Mouse (Mus musculus): ENCODE measurements around the gene Ablim2.

The Ablim2 gene

DNA sequence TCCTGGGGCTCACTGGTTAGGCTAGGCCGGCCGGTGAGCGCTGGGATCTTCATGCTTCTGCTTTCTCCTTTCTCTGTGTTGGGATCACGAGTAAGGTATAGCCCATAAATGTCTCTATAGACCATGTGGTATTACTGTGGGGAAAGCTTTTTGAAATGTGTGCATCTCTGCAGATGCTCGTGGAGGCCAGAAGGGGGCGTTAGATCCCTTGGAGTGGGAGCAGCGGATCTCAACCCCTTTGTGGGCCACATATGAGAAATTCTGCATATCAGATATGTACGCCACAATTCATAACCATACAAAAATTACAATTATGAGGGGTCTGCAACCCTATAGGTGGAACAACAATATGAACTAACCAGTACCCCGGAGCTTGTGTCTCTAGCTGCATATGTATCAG lies 131.3 kb downstream of the Ablim2 start:
- peak; percentile 54 for DNase-seq (ENCODE audit: low spot score)

DNA sequence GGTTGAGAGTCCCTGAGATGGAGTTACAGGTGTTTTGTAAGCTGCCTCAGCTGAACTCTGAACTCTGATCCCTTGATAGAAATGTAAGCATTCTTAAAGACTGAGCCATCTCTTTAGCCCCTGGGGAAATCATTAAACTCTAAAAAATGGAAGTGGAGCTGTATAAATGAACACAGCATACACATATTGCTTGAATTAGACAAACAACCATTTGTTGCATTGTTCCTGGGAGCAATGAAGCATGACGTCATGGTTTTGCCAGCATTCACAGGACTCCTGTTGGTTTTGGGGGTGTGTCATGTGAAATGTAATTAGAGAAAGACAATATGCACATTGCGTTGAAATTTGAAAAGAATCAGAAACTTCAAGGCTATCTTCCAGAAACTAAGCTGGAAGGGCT lies 132.0 kb downstream of the Ablim2 start:
- DNase-seq (ENCODE audit: low spot score): no peak

DNA sequence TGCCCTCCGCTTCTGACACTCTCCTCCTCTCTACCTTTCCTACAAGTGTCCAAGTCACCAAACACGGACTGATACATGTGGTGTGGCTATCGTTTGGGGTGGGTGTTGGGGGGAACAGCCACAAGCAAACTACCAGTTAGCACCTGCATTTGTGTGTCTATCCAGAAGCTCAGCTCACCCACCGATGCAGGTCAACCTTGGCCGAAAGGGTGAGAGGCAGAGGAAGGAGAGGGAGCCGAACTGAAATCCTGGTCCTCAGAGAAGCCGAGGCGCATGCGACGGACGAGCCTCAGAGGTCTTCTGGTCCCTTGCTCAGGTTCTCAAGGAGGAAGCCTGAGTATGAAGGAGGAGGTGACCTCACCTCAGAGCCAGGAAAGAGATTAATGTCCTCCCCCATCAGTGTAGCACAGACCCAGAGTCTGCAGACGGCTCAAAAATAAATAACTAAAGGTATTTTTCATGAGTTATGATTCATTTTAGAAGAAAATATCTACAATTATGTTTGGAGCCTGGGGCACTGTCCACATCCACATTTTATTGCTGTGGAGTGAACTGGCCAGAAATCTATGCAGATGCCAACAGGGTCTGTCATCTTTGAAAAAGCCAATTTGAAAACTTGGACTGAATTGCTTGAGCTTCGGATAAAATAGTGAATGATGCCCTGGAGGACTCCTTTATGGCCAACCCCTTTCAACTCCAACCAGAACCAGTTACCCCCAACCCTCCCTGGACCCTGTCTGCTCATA lies 133.5 kb downstream of the Ablim2 start:
- no peak for DNase-seq (ENCODE audit: low spot score)

DNA sequence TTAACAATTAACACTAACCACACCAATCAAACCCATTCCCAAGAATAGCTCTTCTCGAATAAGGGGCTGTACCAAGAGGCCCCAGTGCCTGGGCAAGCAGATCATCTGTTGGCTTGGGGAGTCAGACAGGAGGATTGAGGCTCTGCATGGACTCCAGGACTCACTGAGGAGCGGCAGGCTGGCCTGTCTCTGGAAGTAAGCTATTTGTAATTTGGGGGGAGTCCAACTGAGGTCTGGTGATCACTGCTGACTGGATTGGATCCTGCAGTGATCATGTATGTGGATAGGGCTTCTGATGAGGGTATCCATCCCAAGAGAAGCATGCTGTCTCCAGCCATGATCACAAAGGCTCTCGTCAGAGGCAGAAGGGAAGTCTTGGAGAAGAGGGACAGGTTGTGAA lies 134.7 kb downstream of the Ablim2 start:
- DNase-seq (ENCODE audit: low spot score): no peak

DNA sequence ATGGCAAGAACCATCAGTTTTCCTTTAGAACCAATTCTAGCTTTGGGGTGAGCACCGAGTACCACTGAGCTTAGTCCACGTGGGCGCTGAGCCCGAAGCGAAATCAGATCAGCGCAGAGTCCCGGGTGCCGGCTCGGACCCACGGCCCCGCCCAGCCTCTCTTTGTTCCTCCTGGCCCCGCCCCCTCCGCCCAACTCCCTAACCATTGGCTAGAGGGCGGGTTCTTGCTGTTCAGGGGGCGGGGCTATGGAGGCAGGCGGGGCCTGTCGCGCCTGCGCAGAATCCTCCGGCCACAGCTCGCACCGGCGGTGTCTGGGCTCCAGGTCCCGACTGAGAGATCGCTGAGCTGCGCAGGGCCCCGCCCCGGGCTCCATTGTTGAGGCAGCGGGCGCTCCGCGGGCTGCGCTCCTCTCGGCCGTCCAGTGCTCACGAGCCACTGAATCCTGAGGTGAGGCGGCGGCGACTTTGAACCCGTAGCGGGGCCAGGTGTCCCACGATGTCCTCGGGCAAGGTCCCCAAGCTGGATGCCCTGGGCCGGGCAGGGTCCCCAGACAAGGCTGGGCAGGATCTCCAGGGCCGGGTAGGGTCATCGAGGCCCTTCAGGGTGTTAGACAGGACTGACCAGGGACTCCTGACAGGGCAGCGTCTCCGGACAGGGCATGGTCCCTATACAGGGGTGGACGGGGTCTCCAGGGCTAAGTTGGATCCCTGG lies 135.6 kb downstream of the Ablim2 start, which contains the start of gene Afap1:
Gene Afap1 (plus strand): TSS at position 227 of the 712 bp plus-strand sequence.
- peak; percentile 96 for DNase-seq (ENCODE audit: low spot score)

DNA sequence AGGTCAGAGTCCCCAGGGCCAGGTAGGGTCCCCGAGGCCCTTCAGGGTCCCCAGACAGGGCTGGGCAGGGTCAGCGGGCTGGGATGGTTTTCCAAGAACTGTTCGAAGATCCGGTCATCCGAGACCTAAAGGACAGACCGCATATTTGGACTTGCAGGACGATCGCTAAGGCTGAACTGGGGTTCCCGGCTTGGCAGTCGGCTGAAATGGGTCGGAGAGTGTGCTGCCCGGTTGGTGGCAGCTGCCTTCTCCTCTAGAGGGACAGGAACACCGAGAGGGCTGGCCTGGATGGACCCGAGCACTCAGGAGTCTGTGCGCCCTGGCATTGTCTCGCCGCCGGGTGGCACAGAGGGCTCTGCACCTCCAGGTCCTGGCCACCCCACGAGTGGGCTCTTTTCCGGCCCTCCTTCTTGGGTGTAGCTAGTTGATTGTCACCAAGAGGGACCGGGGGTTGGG lies 136.2 kb downstream of the Ablim2 start:
- peak; percentile 63 for DNase-seq (ENCODE audit: low spot score)

DNA sequence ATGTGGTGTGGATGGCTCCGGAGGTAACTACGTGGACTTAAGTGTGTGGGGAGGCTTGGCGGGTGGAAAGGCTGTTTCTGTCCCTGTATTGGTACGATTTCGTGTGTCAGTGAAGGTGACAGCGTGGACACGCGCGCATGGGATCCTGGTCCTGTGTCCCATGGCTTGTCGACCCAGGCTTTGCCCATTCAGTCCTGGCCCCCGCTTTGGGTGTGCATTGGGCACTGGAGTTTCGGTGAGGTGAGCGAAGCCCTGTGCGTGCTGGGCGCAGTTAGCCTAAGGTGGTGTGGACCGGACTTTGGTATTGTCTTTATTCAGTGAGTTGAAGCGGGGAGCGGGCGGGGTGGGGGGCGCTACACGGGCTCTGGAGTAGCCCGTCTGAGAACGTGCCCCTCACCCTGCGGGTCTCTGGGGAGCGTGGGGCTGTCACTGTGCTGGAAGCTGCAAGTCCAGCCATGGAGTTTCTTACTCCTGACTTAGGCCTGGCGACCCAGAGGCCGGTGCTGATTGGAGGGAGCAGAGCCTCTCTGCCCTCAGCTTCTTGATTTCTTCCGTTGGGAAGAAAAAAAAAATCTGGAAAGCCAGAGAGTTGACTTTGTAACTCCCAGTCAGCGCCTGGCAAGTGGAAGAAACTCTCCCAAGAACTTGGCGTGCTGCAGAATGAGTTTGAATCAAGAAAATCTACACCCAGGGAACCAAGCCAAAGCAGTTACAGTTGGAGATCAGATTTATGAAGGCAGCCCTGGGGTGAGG lies 136.8 kb downstream of the Ablim2 start:
- peak; percentile 45 for DNase-seq (ENCODE audit: low spot score)

DNA sequence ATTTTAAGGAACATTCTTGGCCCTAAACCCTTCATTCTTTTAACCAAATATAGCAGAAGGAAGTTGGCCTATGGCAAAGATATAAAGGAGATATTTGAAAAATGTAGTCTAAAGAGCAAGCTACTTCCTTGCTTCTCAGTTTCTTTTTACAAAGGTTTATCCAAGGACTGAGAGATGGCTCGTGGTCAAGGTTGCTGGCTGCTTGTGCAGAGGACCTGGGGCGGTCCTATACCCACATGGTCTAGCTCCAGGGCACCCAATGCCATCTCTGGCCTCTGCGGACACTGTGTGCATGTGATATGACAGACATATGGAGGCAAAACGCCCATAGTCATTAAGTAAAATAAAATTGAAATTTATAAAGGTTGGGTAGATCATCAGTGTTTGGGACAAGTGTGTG lies 138.2 kb downstream of the Ablim2 start:
- DNase-seq (ENCODE audit: low spot score): no peak

DNA sequence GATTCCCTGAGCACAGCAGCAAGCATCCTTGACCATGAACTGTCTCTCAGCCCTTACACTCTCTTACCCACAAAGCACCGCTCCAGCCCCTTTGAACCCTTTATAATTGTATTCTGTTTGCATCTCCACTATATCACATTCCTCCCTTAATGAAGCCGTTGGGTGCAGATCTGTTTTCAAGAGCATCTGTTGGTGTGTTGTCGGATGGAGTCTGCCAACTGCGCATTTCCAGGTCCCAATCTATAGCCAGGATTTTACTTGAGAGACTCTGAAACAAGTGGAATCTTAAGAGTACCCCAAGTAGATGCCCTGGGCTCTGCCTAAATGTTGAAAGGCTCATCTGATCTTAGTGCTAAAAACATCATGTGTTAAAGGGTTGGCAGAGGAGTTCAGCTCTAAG lies 138.9 kb downstream of the Ablim2 start:
- DNase-seq (ENCODE audit: low spot score): no peak

DNA sequence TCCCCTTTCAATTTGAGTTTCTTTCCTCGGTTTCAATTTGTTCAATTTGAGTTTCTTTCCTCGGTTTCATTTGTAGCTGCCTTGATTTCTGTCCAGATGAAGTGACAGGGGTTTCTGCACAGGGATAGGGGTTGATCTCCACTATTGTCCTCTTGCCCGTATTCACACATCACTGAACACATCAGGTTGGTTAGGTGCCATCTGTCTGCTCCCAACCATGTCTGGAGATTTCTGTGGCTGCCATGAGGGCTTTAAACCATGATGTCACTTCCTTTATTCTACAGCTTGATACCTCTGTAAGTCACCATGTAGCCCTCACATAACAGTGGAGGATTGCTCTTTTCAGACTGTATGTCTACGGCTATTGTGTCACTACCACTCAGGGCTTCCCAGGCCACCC lies 139.5 kb downstream of the Ablim2 start:
- DNase-seq (ENCODE audit: low spot score): no peak

DNA sequence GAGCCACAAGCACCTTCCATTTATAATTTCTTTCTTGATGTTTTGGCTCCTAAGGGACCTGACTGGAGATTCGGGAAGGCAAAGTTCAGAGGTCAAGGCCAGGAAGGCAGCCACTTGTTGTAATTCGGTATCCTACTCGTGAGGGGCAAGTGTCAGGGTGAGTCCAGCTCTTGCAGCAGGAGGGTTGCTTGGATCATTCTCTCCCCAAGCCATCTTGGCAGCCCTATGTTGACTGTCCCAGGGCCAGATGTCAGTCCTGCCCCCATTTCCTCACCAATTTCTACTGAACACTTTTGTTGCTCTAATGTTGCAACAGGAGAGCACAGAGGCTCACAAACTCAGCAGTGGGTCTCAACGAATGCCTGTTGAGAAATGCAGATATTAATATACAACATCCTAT lies 140.4 kb downstream of the Ablim2 start:
- no peak for DNase-seq (ENCODE audit: low spot score)

DNA sequence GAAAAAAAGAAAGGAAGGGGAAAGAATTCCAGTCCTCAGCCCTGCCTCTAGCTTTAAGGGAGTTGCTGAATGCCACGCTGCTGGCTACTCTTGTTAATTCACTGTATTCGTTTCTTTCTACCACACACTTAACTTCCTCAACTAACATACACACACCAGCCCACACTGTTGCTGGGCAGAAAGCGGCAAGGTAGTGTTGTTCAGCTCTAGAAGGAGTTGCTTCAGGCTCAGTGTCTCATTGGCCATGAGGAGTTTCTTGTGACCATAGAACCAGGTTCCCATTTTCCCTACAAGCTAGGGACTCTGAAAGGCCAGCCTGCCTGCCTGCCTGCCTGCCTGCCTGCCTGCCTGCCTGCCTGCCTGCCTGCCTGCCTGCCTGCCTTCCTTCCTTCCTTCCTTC lies 141.3 kb downstream of the Ablim2 start:
- DNase-seq (ENCODE audit: low spot score): no peak

DNA sequence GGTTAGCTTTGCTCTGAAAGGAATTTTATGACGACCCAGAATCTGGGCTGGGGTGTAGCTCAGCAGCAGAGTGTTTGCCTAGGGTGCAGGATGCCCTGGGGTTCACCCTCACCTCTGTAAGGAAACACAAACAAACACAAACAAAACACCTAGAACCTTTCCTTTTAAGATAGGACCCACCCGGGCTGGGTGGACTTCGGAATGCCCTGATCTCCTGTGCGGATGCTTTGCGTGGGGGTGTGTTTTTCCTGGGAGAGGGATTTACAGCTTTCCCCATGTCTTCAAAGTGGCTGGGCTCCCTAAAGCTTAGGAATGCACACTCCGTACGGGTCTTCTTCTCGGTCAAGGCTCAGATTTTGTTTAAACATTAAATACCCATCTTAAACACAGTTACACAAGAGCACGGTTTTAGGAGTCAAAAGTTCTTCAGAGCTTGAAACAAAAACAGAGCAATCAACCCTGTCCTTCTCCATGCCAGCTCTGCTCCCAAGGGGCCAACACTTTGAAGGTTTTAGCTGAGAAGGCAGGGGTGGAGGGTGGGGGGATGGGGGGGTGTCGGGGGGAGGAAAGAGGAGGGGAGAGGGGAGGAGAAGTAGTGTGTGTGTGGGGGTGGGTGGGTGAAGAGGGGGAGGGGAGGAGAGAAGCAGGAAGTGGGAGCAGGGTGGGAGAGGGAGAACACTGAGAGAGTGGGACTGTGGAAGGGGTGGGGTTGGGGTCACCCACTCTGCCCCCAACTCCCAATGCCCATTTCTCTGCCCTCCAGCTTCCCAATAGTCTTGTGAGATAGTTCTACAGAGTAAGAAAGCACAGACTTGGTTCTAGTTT lies 142.9 kb downstream of the Ablim2 start:
- no peak for DNase-seq (ENCODE audit: low spot score)

DNA sequence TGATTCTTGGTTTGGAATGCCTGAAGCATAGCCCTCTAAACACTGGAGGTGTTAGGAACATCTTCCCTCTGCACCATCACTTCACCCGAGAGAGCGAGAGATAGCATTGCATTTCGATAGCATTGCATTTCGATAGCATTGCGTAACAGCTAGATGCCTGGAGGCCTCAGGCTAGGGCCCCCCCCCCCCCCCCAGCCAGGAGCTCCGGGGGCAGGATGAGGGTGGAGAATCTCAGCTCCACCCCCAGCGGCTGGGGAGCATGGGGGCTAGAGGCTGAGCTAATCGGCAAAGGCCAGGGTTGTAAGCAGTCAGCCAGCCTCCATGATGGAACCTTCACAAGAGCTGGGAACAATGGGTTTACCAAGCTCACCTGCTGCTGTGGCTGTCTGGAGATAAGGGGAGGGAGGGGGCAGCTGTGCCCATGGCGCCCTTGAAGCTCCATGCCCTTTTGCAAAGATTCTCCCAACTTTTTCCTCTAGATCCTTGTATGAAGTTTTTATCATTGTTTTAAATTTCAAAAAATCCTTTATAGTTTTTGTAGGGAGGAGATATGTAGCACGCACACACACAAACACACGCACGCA lies 143.6 kb downstream of the Ablim2 start:
- peak; percentile 42 for DNase-seq (ENCODE audit: low spot score)

DNA sequence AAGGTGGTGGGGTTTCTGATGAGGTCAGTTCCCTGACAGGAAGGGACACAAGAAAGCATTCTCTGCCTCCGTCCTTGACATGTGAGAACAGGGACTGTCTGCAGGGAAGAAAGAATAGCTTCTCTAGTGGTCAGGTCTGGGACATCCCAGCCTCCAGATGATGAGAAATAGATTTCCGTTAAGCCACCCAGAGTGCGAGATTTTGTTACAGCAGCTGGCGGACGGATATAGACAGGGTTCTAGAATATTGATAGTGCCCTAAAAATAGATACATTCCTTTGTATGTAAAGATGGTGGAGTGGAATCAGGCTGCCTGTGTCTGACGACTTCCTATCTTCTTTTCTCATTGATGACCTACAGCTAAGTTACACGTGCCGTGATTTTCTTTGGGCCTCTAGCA lies 145.8 kb downstream of the Ablim2 start:
- no peak for DNase-seq (ENCODE audit: low spot score)

DNA sequence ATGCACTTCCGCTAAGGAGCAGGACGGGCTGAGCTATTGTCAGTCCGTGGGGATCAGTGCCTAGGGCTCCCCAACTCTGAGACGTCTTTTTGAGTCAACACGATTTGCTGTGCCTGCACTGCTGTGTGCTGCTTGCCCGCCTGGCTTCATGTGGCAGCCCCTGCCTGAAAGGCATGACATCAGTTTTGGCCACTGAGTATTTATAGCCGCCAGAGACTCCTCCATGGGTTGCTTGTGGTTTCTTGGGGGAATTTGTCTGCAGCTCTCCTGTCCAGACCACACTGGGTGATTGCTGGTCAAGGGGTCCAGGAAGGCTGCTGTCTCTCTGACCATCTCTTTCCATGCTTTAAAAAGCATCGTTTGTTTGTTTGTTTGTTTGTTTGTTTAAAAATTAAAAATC lies 147.6 kb downstream of the Ablim2 start:
- no peak for DNase-seq (ENCODE audit: low spot score)

DNA sequence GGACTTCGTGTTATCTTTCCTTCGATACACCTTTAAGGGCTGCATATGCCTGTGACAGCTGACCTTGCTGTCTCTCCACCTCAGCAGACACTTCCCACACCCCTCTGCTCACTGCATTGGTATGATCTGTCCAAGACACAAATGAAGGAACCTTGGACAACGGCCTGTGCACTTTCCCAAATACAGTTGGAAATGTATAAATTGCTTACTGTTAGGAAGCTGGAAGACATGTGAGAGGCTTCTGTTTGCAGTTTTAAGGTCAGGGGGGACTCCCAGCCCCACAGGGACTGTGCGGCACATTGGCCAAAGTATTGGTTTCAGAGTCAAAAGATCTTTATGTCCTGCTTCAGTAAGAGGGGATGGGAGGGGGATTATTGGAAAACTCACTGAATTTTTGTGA lies 149.4 kb downstream of the Ablim2 start:
- no peak for DNase-seq (ENCODE audit: low spot score)

DNA sequence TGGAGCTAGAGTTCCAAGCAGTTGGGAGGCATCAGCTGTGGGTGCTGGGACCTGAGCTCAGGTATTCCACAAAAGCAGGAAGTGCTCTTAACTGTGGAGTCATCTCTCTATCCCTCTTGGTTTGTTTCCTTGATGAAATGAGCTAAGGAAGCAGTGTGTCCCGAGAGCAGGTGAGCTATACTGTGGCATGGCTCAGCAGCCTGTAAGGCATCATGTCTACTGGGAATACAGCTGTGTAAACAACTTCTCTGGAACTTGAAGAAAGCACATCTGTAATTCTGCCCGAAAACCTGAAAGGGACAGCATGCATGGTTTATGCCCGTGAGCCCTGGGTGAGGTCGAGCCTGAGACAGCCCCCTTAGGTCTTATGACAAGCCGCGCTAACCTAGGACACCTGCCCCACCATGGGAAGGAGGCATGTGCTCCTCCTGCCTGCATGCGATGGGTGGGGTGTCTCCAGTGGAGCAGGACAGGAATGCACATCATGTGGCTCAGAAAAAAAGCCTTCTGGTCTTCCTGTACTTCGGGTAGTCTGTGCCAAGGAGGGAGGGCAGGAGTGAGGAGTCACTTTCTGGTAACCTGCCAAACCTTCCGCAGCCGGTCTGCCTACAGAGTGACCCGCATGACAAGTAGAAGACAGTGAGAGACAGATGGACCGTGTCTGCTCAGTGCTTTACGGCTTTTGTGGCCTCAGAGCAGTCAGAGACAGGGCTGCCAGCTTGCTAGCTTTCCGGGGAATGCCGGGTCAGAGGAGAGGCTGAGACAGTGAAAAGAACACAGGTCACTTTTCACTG lies 150.2 kb downstream of the Ablim2 start:
- peak; percentile 79 for DNase-seq (ENCODE audit: low spot score)

DNA sequence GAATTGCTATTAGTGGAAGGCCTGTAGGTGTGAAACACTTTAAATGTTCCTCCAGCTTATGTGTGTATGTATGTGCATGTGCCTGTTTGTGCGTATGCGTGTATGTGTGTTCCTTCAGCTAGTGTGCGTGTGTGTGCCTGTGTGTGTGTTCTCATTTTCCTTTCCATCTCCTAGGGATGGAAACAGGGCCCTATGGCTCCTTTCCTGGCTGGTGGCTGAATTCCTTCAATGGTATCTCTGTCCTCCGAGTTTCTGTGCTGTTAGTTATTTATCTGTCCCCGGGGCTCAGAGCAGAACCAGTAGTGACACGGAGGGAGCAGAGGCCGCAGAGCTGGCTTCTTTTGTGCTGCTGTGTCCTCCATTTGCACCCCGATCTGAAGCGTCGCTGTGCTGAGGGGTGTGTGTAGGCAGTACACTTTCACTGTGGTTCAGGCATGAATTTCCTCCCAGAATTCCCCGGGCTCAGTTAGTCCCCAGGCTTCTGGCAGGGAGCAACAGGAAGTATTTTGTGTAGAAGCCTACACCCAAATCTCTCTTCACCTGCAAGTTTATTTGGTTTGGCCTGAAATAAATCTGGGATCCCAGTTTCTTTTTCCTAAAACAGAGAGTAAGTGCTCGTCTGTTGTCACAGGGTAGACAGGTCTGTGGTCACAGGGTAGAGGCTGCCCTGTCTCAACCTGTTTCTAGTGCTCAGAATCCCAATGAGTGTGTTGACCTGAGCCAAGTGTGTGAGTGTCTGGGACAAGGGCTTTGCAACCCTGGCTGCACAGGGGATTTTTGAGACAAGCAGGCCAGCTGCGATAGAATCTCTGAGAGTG lies 151.2 kb downstream of the Ablim2 start:
- no peak for DNase-seq (ENCODE audit: low spot score)
